Mouse (Mus musculus) activated CD4-positive, CD25-positive, alpha-beta regulatory T cell (primary cell): Measurements from ENCODE around the gene Vmn1r49. TPM values are rescaled to one million over a fixed set of nuclear protein-coding genes. Genes with fewer than 3 reads are reported as not detected.

Source experiments
- polyA plus RNA-seq, 2 experiments: library from polyadenylated mRNA; unstranded; fragments of 100-300 nt; shearing (Covaris generic); gene quantifications; one replicate each; pipeline ENCODE4 v1.2.1; 2017

Vmn1r49 gene
- polyA plus RNA-seq: under 1 TPM in 1 of 2 experiments, not detected in 1; 0.04 TPM

DNA sequence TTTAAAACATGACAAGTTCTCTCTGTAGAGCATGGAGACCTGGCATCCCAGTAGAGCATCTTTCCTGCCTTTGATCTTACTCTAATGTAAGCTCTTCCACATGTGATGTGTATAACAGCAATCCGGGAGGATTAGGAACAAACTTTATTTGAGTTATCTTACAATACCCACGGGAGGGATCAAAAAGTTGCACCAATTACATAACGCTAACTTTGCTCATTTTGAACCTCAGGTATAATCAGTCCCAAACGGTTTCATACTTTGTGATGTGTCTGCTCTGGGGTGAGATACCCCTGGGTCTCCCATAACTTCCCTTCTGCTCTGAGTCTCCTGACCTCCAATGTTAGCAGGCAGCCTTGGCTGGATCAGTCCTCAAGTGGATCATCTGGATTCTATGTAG lies at the start of gene Vmn1r49:
Gene Vmn1r49, minus strand, starts transcription at position 101 of the 400 bp plus-strand sequence.

GRCm38 (mm10) chr6:90122296-90122695 lies 44.0 kb upstream of the Vmn1r49 start, which contains the start of gene Vmn1r51:
Gene Vmn1r51 (plus strand): TSS chr6:90122596.

DNA sequence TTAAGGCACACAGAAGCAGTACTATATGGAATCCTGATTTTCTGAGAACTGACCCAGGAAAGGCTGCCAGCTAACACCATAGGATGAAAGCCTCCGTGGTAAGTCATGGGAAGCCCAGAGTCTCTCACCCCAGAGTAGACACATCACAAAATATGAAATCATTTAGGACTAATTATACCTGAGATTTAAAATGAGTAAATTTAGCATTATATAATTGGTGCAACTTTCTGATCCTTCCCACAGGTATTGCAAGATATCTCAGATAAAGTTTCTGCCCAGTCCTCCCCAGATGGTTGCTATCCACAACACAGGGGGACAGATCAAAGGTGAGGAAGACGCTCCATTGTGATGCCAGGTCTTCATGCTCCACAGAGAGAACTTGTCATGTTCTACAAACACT lies 22.8 kb upstream of the Vmn1r49 start, which contains the start of gene Vmn1r50:
Gene Vmn1r50, plus strand, starts transcription at position 301 of the 400 bp plus-strand sequence.

GRCm38 (mm10) chr6:90036741-90037140 lies 41.6 kb downstream of the Vmn1r49 start, which contains the start of gene Vmn1r48:
Gene Vmn1r48 (minus strand): TSS chr6:90036841.

Other genes starting within 250 kb of the Vmn1r49 start
- not detected for gene Vmn1r42, start 202.1 kb downstream of the Vmn1r49 start, polyA plus RNA-seq
- under 1 TPM in 1 of 2 experiments, not detected in 1; 0.22 TPM for gene Vmn1r43, start 202.1 kb downstream of the Vmn1r49 start, polyA plus RNA-seq
- under 1 TPM in 1 of 2 experiments, not detected in 1; 0.43 TPM for gene Vmn1r44, start 194.8 kb downstream of the Vmn1r49 start, polyA plus RNA-seq
- gene Vmn1r45, start 137.9 kb downstream of the Vmn1r49 start, polyA plus RNA-seq: under 1 TPM in 1 of 2 experiments, not detected in 1; 0.55 TPM
- under 1 TPM in 1 of 2 experiments, not detected in 1; 0.06 TPM for gene Vmn1r46, start 109.2 kb downstream of the Vmn1r49 start, polyA plus RNA-seq
- gene Vmn1r47, start 62.4 kb downstream of the Vmn1r49 start, polyA plus RNA-seq: not detected
- not detected for gene Vmn1r48, start 41.7 kb downstream of the Vmn1r49 start, polyA plus RNA-seq
- not detected for gene Vmn1r50, start 22.9 kb upstream of the Vmn1r49 start, polyA plus RNA-seq
- not detected for gene Vmn1r51, start 44.1 kb upstream of the Vmn1r49 start, polyA plus RNA-seq
- not detected for gene Vmn1r52, start 96.3 kb upstream of the Vmn1r49 start, polyA plus RNA-seq
- gene V1ra8, start 124.3 kb upstream of the Vmn1r49 start, polyA plus RNA-seq: not detected
- not detected for gene Vmn1r53, start 145.9 kb upstream of the Vmn1r49 start, polyA plus RNA-seq
- gene Vmn1r54, start 167.8 kb upstream of the Vmn1r49 start, polyA plus RNA-seq: not detected
- gene BC048671, start 222.7 kb upstream of the Vmn1r49 start, polyA plus RNA-seq: not detected
- not detected for gene Chst13, start 246.7 kb upstream of the Vmn1r49 start, polyA plus RNA-seq